Mouse (Mus musculus) stomach, postnatal 0 days (tissue): ENCODE measurements at regions not wholly inside any gene's neighbourhood (a gene's known extent, or its start where the extent isn't known, plus 50 kb on each side); places are given as distances from the start of the nearest gene placed in this dataset.

ENCODE experiments used
- CTCF ChIP-seq: IDR thresholded peaks from 2 replicates; pipeline ENCODE4 v1.5.1; 2016; ENCODE audit warnings: antibody characterized with exemption, low read depth, mild to moderate bottlenecking, moderate library complexity
- EP300 ChIP-seq: optimal IDR thresholded peaks from 2 replicates; pipeline ENCODE3; 2016; ENCODE audit warnings: antibody characterized with exemption

- no peak for TF ChIP-seq CTCF
- TF ChIP-seq EP300: no peak
Measured at GRCm38 (mm10) chr10:96879425-96879824, 262.6 kb downstream of the Btg1 start.
